Mouse (Mus musculus) intestine, embryonic 16.5 days (tissue): ENCODE results near the gene Mettl7b. TPM values are rescaled to one million over a fixed set of nuclear protein-coding genes. Genes with fewer than 3 reads are reported as not detected.

ENCODE experiments used
- polyA plus RNA-seq: library from polyadenylated mRNA; unstranded; fragments of >200 nt; fragmentation: Nextera tagmentation; extraction: Ambion mirVana; gene quantifications from 2 replicates; pipeline ENCODE4 v1.2.1, GENCODE M21; 2015

Gene Mettl7b
- polyA plus RNA-seq, 1 experiment from 2014 or later: 23.2 TPM

Other genes with a start within 250 kb of the Mettl7b start
- gene Dgka, start 216.1 kb downstream of the Mettl7b start, polyA plus RNA-seq: 7.8 and 7.9 TPM in 2 replicates
- gene Pym1, start 213.1 kb downstream of the Mettl7b start, polyA plus RNA-seq: 28.4 and 31.5 TPM in 2 replicates
- 0.66 and 0.81 TPM in 2 replicates for gene Mmp19, start 170.1 kb downstream of the Mettl7b start, polyA plus RNA-seq
- 45.5 and 45.8 TPM in 2 replicates for gene Dnajc14, start 156.9 kb downstream of the Mettl7b start, polyA plus RNA-seq
- gene Tmem198b, start 156.6 kb downstream of the Mettl7b start, polyA plus RNA-seq: 11.6 and 13.4 TPM in 2 replicates
- 154 and 172 TPM in 2 replicates for gene Sarnp, start 143.7 kb downstream of the Mettl7b start, polyA plus RNA-seq
- gene Ormdl2, start 139.3 kb downstream of the Mettl7b start, polyA plus RNA-seq: 126 and 132 TPM in 2 replicates
- 2.1 and 2.2 TPM in 2 replicates for gene Gdf11, start 69.3 kb downstream of the Mettl7b start, polyA plus RNA-seq
- 794 TPM in 2 replicates for gene Cd63, start 60.0 kb downstream of the Mettl7b start, polyA plus RNA-seq
- 18.6 and 18.8 TPM in 2 replicates for gene Rdh5, start 38.1 kb downstream of the Mettl7b start, polyA plus RNA-seq
- gene Bloc1s1, start 37.0 kb downstream of the Mettl7b start, polyA plus RNA-seq: 208 and 220 TPM in 2 replicates
- 3.3 and 3.7 TPM in 2 replicates for gene Itga7, start 27.2 kb downstream of the Mettl7b start, polyA plus RNA-seq
- gene Olfr9, start 28.4 kb upstream of the Mettl7b start, polyA plus RNA-seq: not detected in 2 replicates
- gene Olfr763, start 49.8 kb upstream of the Mettl7b start, polyA plus RNA-seq: not detected in 2 replicates
- not detected in 2 replicates for gene Olfr764-ps1, start 78.9 kb upstream of the Mettl7b start, polyA plus RNA-seq
- not detected in 2 replicates for gene Olfr765, start 89.0 kb upstream of the Mettl7b start, polyA plus RNA-seq
- gene Olfr766-ps1, start 108.0 kb upstream of the Mettl7b start, polyA plus RNA-seq: not detected in 2 replicates
- not detected in 2 replicates for gene Olfr767, start 121.9 kb upstream of the Mettl7b start, polyA plus RNA-seq
- gene Olfr768, start 138.4 kb upstream of the Mettl7b start, polyA plus RNA-seq: not detected in 2 replicates
- not detected in 2 replicates for gene Olfr769, start 156.9 kb upstream of the Mettl7b start, polyA plus RNA-seq
- not detected in 2 replicates for gene Olfr770, start 178.0 kb upstream of the Mettl7b start, polyA plus RNA-seq
- not detected in 2 replicates for gene Olfr771, start 203.8 kb upstream of the Mettl7b start, polyA plus RNA-seq
- not detected in 2 replicates for gene Olfr772, start 216.9 kb upstream of the Mettl7b start, polyA plus RNA-seq
- gene Olfr773, start 226.4 kb upstream of the Mettl7b start, polyA plus RNA-seq: not detected in 2 replicates